Mouse (Mus musculus) thymus, postnatal 4 days (tissue): Measurements from ENCODE around the gene Gpr158.
"Not testable (repeated sequence)": the region's sequence is repeated elsewhere in the genome, so short reads cannot be mapped to it uniquely, and the experiment has no call there.

Experiments
- DNase-seq: peaks from one replicate; pipeline ENCODE4 v3.0.0; 2021

The Gpr158 gene

GRCm38 (mm10) chr2:21367345-21368111 lies at the start of gene Gpr158:
TSS of gene Gpr158 (plus strand) at chr2:21367542.
- peak; percentile 79 for DNase-seq

GRCm38 (mm10) chr2:21343821-21344220 lies 23.5 kb upstream of the Gpr158 start:
- DNase-seq = no peak

GRCm38 (mm10) chr2:21368351-21369170 lies 1.2 kb downstream of the Gpr158 start:
- peak; percentile 11 for DNase-seq

GRCm38 (mm10) chr2:21369171-21369485 lies 1.8 kb downstream of the Gpr158 start:
- DNase-seq = no peak

GRCm38 (mm10) chr2:21369556-21369955 lies 2.2 kb downstream of the Gpr158 start:
- no peak for DNase-seq

GRCm38 (mm10) chr2:21379516-21379915 lies 12.2 kb downstream of the Gpr158 start:
- DNase-seq = no peak

GRCm38 (mm10) chr2:21392727-21393126 lies 25.4 kb downstream of the Gpr158 start:
- DNase-seq = no peak

- DNase-seq = no peak
Measured at GRCm38 (mm10) chr2:21397347-21397746, 30.0 kb downstream of the Gpr158 start.

- no peak for DNase-seq
Measured at GRCm38 (mm10) chr2:21399657-21400056, 32.3 kb downstream of the Gpr158 start.

- no peak for DNase-seq
Measured at GRCm38 (mm10) chr2:21405617-21406016, 38.3 kb downstream of the Gpr158 start.

- DNase-seq = no peak
Measured at GRCm38 (mm10) chr2:21407443-21407985, 40.2 kb downstream of the Gpr158 start.

- no peak for DNase-seq
Measured at GRCm38 (mm10) chr2:21408821-21409220, 41.5 kb downstream of the Gpr158 start.

GRCm38 (mm10) chr2:21430288-21430687 lies 62.9 kb downstream of the Gpr158 start:
- DNase-seq = no peak

- no peak for DNase-seq
Measured at GRCm38 (mm10) chr2:21431182-21431581, 63.8 kb downstream of the Gpr158 start.

- no peak for DNase-seq
Measured at GRCm38 (mm10) chr2:21439626-21440025, 72.3 kb downstream of the Gpr158 start.

- not testable (repeated sequence) for DNase-seq
Measured at GRCm38 (mm10) chr2:21460606-21461005, 93.3 kb downstream of the Gpr158 start.

- DNase-seq = no peak
Measured at GRCm38 (mm10) chr2:21474957-21475356, 107.6 kb downstream of the Gpr158 start.

- DNase-seq = no peak
Measured at GRCm38 (mm10) chr2:21496881-21497280, 129.5 kb downstream of the Gpr158 start.

- DNase-seq = no peak
Measured at GRCm38 (mm10) chr2:21497965-21498364, 130.6 kb downstream of the Gpr158 start.

- no peak for DNase-seq
Measured at GRCm38 (mm10) chr2:21499399-21499798, 132.1 kb downstream of the Gpr158 start.

GRCm38 (mm10) chr2:21507449-21507848 lies 140.1 kb downstream of the Gpr158 start:
- DNase-seq = no peak

- DNase-seq = no peak
Measured at GRCm38 (mm10) chr2:21530750-21531149, 163.4 kb downstream of the Gpr158 start.

- DNase-seq = no peak
Measured at GRCm38 (mm10) chr2:21619180-21619579, 251.8 kb downstream of the Gpr158 start.

- DNase-seq = no peak
Measured at GRCm38 (mm10) chr2:21632136-21632535, 264.8 kb downstream of the Gpr158 start.
